Mouse (Mus musculus) cerebellum, postnatal 4 days (tissue): Measurements from ENCODE around the gene Sntb2.
"Not testable (repeated sequence)": the region's sequence is repeated elsewhere in the genome, so short reads cannot be mapped to it uniquely, and the experiment has no call there.

ENCODE experiments used
- DNase-seq, 2 experiments: peaks; one replicate each; pipeline ENCODE4 v3.0.0; 2022; ENCODE audit warnings: low spot score in 2 of 2, mixed read lengths in 1 of 2

Gene Sntb2

GRCm38 (mm10) chr8:107033609-107034008 is 98.1 kb downstream of the Sntb2 start:
- DNase-seq: not testable (repeated sequence)

- DNase-seq: no peak
These were observed 100.1 kb downstream of the Sntb2 start for GRCm38 (mm10) chr8:107035641-107036040.

GRCm38 (mm10) chr8:107036626-107037025 is 101.1 kb downstream of the Sntb2 start:
- DNase-seq: no peak

GRCm38 (mm10) chr8:107040632-107041031 is 105.1 kb downstream of the Sntb2 start:
- no peak for DNase-seq

GRCm38 (mm10) chr8:107045478-107045877 is 109.9 kb downstream of the Sntb2 start:
- DNase-seq: no peak

GRCm38 (mm10) chr8:107046976-107047375 is 111.4 kb downstream of the Sntb2 start:
- no peak for DNase-seq

GRCm38 (mm10) chr8:107048061-107048941 is 112.8 kb downstream of the Sntb2 start, which contains the start of gene Pdf:
Gene Pdf (minus strand): TSS chr8:107048614.
- peak; percentile 59 to 77 for DNase-seq

- DNase-seq: no peak
These were observed 113.9 kb downstream of the Sntb2 start for GRCm38 (mm10) chr8:107049480-107049879.

- no peak for DNase-seq
These were observed 116.5 kb downstream of the Sntb2 start for GRCm38 (mm10) chr8:107052046-107052445.

- peak; percentile 81 to 93 for DNase-seq
These were observed 120.8 kb downstream of the Sntb2 start, which contains the start of the genes Cog8 and Nip7 for GRCm38 (mm10) chr8:107056076-107056972. Gene Cog8 (minus strand): TSS chr8:107056689. Gene Nip7 (plus strand): TSS chr8:107056877.

- DNase-seq: no peak
These were observed 121.4 kb downstream of the Sntb2 start for GRCm38 (mm10) chr8:107056973-107057369.

- no peak for DNase-seq
These were observed 127.1 kb downstream of the Sntb2 start for GRCm38 (mm10) chr8:107062613-107063012.

- no peak for DNase-seq
These were observed 130.3 kb downstream of the Sntb2 start, which contains the start of gene Tmed6 for GRCm38 (mm10) chr8:107065511-107066496. Gene Tmed6 (minus strand): TSS chr8:107065644.
